Mouse (Mus musculus) midbrain, postnatal 0 days (tissue): ENCODE measurements at regions not wholly inside any gene's neighbourhood (a gene's known extent, or its start where the extent isn't known, plus 50 kb on each side); places are given as distances from the start of the nearest gene placed in this dataset.
A peak's percentile ranks its signal among the peaks of the same experiment; 100 is the strongest.

Experiments
- ATAC-seq: fragments of 200-750 bp; cut with Nextera tagmentation; 2 replicates; pipeline ENCODE4 v1.8.0; 2017; ENCODE audit warnings: moderate number of reproducible peaks, mild to moderate bottlenecking, moderate TSS enrichment, moderate library complexity; ENCODE audit not compliant: low FRiP score
- DNase-seq: peaks from one replicate; pipeline ENCODE4 v3.0.0-alpha.2; 2015; ENCODE audit warnings: low spot score
- H3K27ac ChIP-seq: fragments of 300-500 bp; sonication (generic); 2 replicates; pipeline ENCODE4 v1.5.1; 2014; ENCODE audit warnings: low read depth, mild to moderate bottlenecking, low read length, mixed read lengths
- H3K27me3 ChIP-seq: fragments of 300-500 bp; sonication (generic); 2 replicates; pipeline ENCODE4 v1.6.1; 2014; ENCODE audit warnings: low read length, control low read depth, mixed read lengths; ENCODE audit not compliant: insufficient read depth
- H3K36me3 ChIP-seq: fragments of 300-500 bp; sonication (generic); 2 replicates; pipeline ENCODE4 v1.6.1; 2014; ENCODE audit warnings: low read length, control low read depth, mixed read lengths; ENCODE audit not compliant: insufficient read depth
- H3K4me1 ChIP-seq: fragments of 300-500 bp; sonication (generic); 2 replicates; pipeline ENCODE4 v1.6.1; 2014; ENCODE audit warnings: mild to moderate bottlenecking, control low read depth, antibody characterized with exemption, low read length, mixed read lengths; ENCODE audit not compliant: insufficient read depth
- H3K4me2 ChIP-seq: fragments of 300-500 bp; sonication (generic); 2 replicates; pipeline ENCODE4 v1.6.1; 2014; ENCODE audit warnings: low read depth, mild to moderate bottlenecking, low read length, mixed read lengths; ENCODE audit not compliant: poor library complexity, severe bottlenecking
- H3K4me3 ChIP-seq: fragments of 300-500 bp; sonication (generic); 2 replicates; pipeline ENCODE4 v1.5.1; 2014; ENCODE audit warnings: low read depth, mild to moderate bottlenecking, low read length, moderate library complexity
- H3K9ac ChIP-seq: fragments of 300-500 bp; sonication (generic); replicated peaks from 2 replicates; pipeline ENCODE4 v1.6.1; 2014; ENCODE audit warnings: mild to moderate bottlenecking, low read length, moderate library complexity, mixed read lengths; ENCODE audit not compliant: poor library complexity, severe bottlenecking
- H3K9me3 ChIP-seq: fragments of 300-500 bp; sonication (generic); 2 replicates; pipeline ENCODE4 v1.6.1; 2016; ENCODE audit warnings: low read length, control low read depth
- CTCF ChIP-seq: IDR thresholded peaks from 2 replicates; pipeline ENCODE4 v1.5.1; 2016; ENCODE audit warnings: antibody characterized with exemption, mild to moderate bottlenecking
- WGBS: fragments of 180-500 bp; shearing (Covaris S2); extraction: QIAGEN DNeasy Blood & Tissue Kit; methylation state at CpG from one replicate; pipeline ENCODE4 v1.1.7; 2014; 5-methylcytosine and 5-hydroxymethylcytosine counted together

DNA sequence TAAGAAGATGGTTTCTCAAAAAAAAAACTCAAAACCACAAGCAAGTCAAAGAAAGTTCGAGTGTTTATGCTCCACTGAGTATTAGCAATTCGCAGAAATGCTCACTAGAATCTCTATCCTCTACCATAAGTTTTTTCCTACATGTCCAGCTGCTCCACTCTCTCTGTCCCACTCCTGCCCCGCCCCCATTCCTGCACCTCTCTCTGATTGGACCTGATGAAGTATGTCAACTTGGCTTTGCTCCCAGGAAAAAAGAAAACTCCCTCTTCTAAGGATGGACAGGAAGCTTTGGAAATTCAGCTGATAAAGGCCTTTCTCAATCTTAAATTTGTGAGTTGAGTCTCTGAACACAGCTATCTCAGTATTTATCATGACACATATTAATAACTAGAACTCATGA is 684.4 kb upstream of the 2610301B20Rik start:
- H3K9ac ChIP-seq, result no peak overlapping the region
- no peaks in the 10 kb centered on the region for H3K4me1 ChIP-seq
- no peaks in the 10 kb centered on the region for H3K27me3 ChIP-seq
- peak; percentile 12 for DNase-seq
- no peaks in the 10 kb centered on the region for H3K9me3 ChIP-seq
- ATAC-seq, result no peak
- H3K36me3 ChIP-seq, result no peaks in the 10 kb centered on the region
- TF ChIP-seq CTCF, result no peak
- no peak overlapping the region for H3K4me2 ChIP-seq
- H3K27ac ChIP-seq, result no peak overlapping the region
- WGBS, result 88% methylated on average over 3 of the region's 3 CpGs
- no peak overlapping the region for H3K4me3 ChIP-seq

DNA sequence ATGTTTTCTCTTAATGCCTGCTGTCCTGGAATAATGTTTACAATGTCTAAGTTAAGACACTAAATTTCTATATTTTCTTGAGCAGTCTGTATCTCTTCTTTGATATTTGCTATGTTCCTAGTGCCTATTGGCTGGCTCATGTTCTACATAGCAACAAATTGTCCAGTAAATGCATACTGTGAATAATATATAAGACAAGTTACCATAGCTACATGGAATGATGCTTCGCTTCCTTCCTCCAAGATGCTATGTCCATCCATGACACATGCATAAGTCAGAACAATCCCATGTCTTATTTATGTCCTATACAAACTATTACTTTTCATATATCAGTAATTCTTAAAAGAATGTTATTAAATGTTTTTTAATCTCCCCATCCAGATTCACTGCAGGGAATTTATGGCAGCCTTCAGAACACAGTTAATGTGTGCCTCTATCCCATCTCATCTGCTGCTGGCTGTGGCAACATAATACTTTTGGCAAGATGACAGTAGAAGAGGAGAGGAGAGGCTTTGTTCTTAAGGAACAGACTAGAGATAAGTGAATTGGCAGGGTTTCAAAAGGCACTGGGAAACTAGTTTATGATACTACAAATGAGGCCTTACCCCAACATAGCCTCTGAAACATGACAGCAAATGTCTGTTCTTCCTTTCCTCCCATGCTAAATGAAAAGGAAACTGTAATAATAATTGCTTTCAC is 676.9 kb upstream of the 2610301B20Rik start:
- H3K36me3 ChIP-seq, result no peaks in the 10 kb centered on the region
- no peak overlapping the region for H3K4me2 ChIP-seq
- H3K4me3 ChIP-seq, result no peak overlapping the region
- DNase-seq (peak; percentile 33), ATAC-seq (0 out of 2 replicates have a peak, but pooled peaks have one; percentile 47)
- no peak overlapping the region for H3K27ac ChIP-seq
- TF ChIP-seq CTCF, result no peak
- no peak overlapping the region for H3K9ac ChIP-seq
- no peaks in the 10 kb centered on the region for H3K9me3 ChIP-seq
- H3K27me3 ChIP-seq, result no peaks in the 10 kb centered on the region
- WGBS, result 89% methylated on average over 1 of the region's 1 CpGs
- H3K4me1 ChIP-seq, result no peaks in the 10 kb centered on the region

DNA sequence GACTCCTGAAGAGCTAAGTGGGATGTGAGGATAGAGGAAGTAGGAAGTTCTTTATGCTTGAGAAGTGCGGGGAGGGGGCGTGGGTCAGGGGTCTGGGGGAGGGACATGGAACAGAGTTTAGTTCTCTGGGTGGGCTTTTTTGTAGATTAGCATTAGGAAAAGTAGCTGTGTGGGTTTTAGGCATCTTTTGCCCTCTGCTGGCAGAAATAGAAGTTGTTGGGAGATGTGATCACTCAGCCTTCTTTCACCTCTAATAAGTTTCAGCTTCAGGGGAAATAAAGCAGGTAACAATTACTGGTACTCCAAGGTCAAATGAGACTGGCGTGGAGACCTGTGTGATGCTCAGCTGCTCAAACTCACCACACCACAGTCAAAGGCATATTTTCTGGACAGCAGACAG is 672.5 kb upstream of the 2610301B20Rik start:
- Histone ChIP-seq H3K36me3 (no peaks in the 10 kb centered on the region), H3K27me3 (no peaks in the 10 kb centered on the region), H3K9me3 (no peaks in the 10 kb centered on the region), H3K27ac (no peak overlapping the region), H3K4me1 (no peaks in the 10 kb centered on the region), H3K9ac (no peak overlapping the region), H3K4me2 (no peak overlapping the region), H3K4me3 (no peak overlapping the region)
- TF ChIP-seq CTCF, result peak; percentile 60
- peak; percentile 42 for DNase-seq
- WGBS, result 43% methylated on average over 3 of the region's 3 CpGs
- no peak; the same call in 1 of the 2 replicates for ATAC-seq

DNA sequence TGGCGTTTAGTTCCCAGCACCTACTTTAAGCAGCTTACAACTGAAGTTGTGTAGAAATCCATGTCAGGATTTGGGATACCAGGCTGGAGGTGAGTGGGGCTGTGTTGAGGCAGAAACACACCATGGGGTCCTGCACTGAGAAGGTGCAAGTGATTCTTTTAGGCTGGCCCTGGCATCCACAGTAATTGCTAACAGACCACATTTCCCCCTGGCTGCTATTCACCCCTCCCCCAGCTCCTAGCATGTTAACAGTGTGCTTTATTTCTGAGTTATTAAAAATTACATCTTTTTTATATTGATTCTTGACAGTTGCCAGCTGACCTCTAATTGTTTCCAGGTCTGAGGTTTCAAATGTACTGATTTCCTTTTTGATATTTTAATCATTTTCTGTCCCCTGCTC is 670.1 kb upstream of the 2610301B20Rik start:
- H3K27ac ChIP-seq, result no peak overlapping the region
- ATAC-seq (no peak), DNase-seq (no peak)
- no peaks in the 10 kb centered on the region for H3K36me3 ChIP-seq
- H3K4me2 ChIP-seq, result no peak overlapping the region
- 94% methylated on average over 1 of the region's 1 CpGs for WGBS
- no peaks in the 10 kb centered on the region for H3K9me3 ChIP-seq
- no peaks in the 10 kb centered on the region for H3K27me3 ChIP-seq
- H3K4me1 ChIP-seq, result no peaks in the 10 kb centered on the region
- H3K4me3 ChIP-seq, result no peak overlapping the region
- no peak overlapping the region for H3K9ac ChIP-seq
- TF ChIP-seq CTCF, result no peak

DNA sequence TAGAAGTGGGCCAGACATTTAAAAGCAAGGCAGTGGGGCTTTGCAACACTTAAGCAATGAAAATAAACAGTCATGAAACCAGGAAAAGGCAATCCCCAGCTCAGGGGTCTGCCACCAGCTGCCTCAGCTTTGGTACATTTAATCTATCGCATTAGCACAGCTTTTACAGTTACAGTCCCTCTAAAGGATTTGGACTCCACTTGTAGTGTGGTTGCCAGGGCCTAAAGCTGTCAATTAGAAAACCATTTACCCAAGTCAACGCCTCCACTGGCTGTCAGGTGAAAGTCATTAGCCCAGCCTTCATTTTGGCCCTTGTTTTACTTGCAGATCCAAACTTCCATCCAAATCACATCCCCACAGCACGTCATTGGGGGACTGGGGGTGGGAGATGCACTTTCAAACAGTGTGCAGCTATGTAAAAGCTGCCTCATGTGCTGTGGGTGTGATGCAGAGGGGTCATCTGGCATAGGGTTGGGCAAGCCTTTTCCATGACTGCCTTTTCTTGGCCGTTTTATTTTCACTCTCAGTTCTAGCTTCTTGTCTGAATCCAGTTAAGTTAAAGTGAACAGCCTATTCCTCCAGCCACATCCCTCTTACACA is 664.9 kb upstream of the 2610301B20Rik start:
- H3K4me2 ChIP-seq, result no peak overlapping the region
- H3K9ac ChIP-seq, result no peak overlapping the region
- TF ChIP-seq CTCF, result no peak
- no peaks in the 10 kb centered on the region for H3K27me3 ChIP-seq
- no peaks in the 10 kb centered on the region for H3K9me3 ChIP-seq
- peak; percentile 44 for DNase-seq
- no peak for ATAC-seq
- H3K4me3 ChIP-seq, result no peak overlapping the region
- no peaks in the 10 kb centered on the region for H3K4me1 ChIP-seq
- no peak overlapping the region for H3K27ac ChIP-seq
- 68% methylated on average over 4 of the region's 4 CpGs for WGBS
- H3K36me3 ChIP-seq, result no peaks in the 10 kb centered on the region

DNA sequence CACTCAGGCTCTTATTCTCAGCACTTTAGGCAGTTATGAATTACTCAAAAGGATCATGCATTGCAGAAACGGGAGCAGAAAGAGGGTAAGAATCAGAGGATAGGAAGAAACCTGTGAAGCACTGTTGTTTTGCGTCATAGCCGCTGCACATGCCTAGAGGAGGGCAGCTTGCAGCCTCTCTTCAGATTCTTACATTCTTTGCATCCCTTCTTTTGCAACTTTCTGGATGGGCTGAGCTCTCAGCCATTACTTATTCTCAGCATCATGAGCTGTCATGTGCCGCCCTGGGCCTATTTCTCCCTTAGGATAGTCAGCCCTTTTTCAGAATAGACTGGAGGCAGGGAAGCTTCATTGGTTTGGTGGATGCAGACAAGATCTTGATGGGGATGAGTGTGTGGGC is 663.0 kb upstream of the 2610301B20Rik start:
- no peak for TF ChIP-seq CTCF
- no peak overlapping the region for H3K9ac ChIP-seq
- ATAC-seq (no peak), DNase-seq (no peak)
- no peaks in the 10 kb centered on the region for H3K9me3 ChIP-seq
- no peak overlapping the region for H3K4me2 ChIP-seq
- H3K4me3 ChIP-seq, result no peak overlapping the region
- no peaks in the 10 kb centered on the region for H3K36me3 ChIP-seq
- no peak overlapping the region for H3K27ac ChIP-seq
- 85% methylated on average over 4 of the region's 4 CpGs for WGBS
- no peaks in the 10 kb centered on the region for H3K27me3 ChIP-seq
- H3K4me1 ChIP-seq, result no peaks in the 10 kb centered on the region
